In the genomic region with DNA sequence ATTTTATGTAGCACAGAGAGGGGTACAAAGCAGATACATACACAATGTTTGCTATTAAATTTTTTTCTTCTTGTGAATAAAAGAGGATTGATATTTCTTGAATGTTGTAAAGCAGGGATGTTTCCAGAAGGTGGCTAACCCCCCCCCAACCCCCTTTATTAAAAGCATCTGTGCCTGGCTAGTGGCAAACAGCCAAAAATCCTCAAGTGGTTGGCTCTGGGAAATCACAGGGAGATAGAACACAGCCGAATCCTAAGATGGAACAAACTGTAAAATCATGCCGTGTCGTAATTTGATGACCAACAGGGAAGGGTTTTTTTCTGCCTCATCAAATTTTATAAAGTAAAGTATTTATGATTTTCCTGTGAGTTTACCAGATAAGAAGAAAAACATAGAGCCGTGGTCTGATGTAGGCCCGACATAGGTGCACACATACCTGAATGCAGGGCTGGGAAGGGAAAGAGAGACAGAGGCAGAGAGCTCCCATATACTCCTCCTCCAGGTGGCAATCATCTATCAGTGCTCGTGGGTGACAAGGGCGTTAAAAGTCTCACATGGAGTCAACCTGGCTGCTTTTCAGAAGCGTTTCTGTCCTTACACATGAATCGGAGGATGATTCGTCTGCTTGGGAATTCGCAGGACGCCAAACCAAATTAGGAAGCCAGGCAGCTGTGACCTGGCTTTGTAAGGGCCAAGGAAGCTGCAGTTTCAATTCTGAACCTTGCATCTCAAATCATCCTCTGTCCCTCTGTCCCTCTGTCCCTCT, we compare ENCODE assay signal across 11 mouse cellular contexts.
DNase-seq lines count a peak whose midpoint lies in the region; ATAC-seq and TF ChIP-seq lines count a peak whose summit lies in the region.
"Had no signal": no experiment of that assay in that cellular context is flagged by ENCODE, and none has a peak within 500 bp of the region (broad histone marks: within the 10 kb centered on the region; RNA-seq: fewer than 3 reads in every experiment).

No protein-coding gene starts in this region.

- no peaks in the 10 kb centered on the region for H3K27me3 ChIP-seq in hindbrain, embryonic 10.5 days (ENCODE audit: insufficient read depth, poor library complexity, severe bottlenecking)
- no peaks in the 10 kb centered on the region for H3K27me3 ChIP-seq in hindbrain, embryonic 12.5 days
- H3K27me3 ChIP-seq in heart, adult 2 months (ENCODE audit: control insufficient read depth, insufficient read depth, low read length) = no peaks in the 10 kb centered on the region
- H3K27me3 ChIP-seq in limb, embryonic 10.5 days (ENCODE audit: low read depth, poor library complexity, severe bottlenecking) = no peaks in the 10 kb centered on the region
- H3K27me3 ChIP-seq in lung, postnatal 0 days (replicated peaks; ENCODE audit: insufficient read depth, low read length) = no peaks in the 10 kb centered on the region

- H3K9ac ChIP-seq in hindbrain, embryonic 12.5 days = no peak overlapping the region
- peak overlapping the region; percentile 11; the same call in 1 of the 2 replicates for H3K9ac ChIP-seq in heart, adult 2 months (ENCODE audit: low read depth, low read length)
- no peak overlapping the region for H3K9ac ChIP-seq in lung, postnatal 0 days (replicated peaks; ENCODE audit: low read depth)

- no peak overlapping the region for H3K4me2 ChIP-seq in hindbrain, embryonic 12.5 days (replicated peaks)
- no peak overlapping the region for H3K4me2 ChIP-seq in lung, postnatal 0 days (replicated peaks; ENCODE audit: low read depth, low read length)

- peaks cover 9% of the 10 kb centered on the region; the same call in 1 of the 2 replicates for H3K4me1 ChIP-seq in hindbrain, embryonic 10.5 days (replicated peaks)
- peaks cover 2% of the 10 kb centered on the region; the same call in 1 of the 2 replicates for H3K4me1 ChIP-seq in hindbrain, embryonic 12.5 days
- H3K4me1 ChIP-seq in heart, adult 2 months (ENCODE audit: control insufficient read depth, insufficient read depth, low read length) = no peaks in the 10 kb centered on the region; the same call in 1 of the 2 replicates
- peaks cover 31% of the 10 kb centered on the region for H3K4me1 ChIP-seq in limb, embryonic 10.5 days
- no peaks in the 10 kb centered on the region for H3K4me1 ChIP-seq in lung, postnatal 0 days (ENCODE audit: insufficient read depth, low read depth, low read length)

- WGBS in hindbrain, embryonic 10.5 days = 83% methylated on average over 12 of the region's 12 CpGs
- WGBS in hindbrain, embryonic 12.5 days = 66% methylated on average over 12 of the region's 12 CpGs
- WGBS in heart, adult 2 months = 42% methylated on average over 12 of the region's 12 CpGs
- 78% methylated on average over 12 of the region's 12 CpGs for WGBS in limb, embryonic 10.5 days
- WGBS in lung, postnatal 0 days = 56% methylated on average over 12 of the region's 12 CpGs

- no peak for TF ChIP-seq POLR2A in heart, adult 2 months (IDR thresholded peaks at IDR 0.05; ENCODE audit: insufficient read depth, low read depth, low read length)

- no peak for TF ChIP-seq EP300 in heart, adult 2 months (IDR thresholded peaks at IDR 0.05; ENCODE audit: insufficient read depth, low read depth, low read length)
- TF ChIP-seq EP300 in lung, postnatal 0 days (IDR thresholded peaks at IDR 0.05) = no peak

- H3K4me3 ChIP-seq in hindbrain, embryonic 10.5 days = no peak overlapping the region
- no peak overlapping the region for H3K4me3 ChIP-seq in hindbrain, embryonic 12.5 days
- H3K4me3 ChIP-seq in heart, adult 2 months = 0 out of 2 replicates have a peak overlapping the region, but pooled peaks have one; percentile 13
- no peak overlapping the region for H3K4me3 ChIP-seq in limb, embryonic 10.5 days
- H3K4me3 ChIP-seq in lung, postnatal 0 days (ENCODE audit: low read depth, low read length) = no peak overlapping the region

- no peaks in the 10 kb centered on the region for H3K36me3 ChIP-seq in hindbrain, embryonic 10.5 days
- no peaks in the 10 kb centered on the region for H3K36me3 ChIP-seq in hindbrain, embryonic 12.5 days
- no peaks in the 10 kb centered on the region for H3K36me3 ChIP-seq in heart, adult 2 months (ENCODE audit: control insufficient read depth, insufficient read depth, low read length)
- no peaks in the 10 kb centered on the region for H3K36me3 ChIP-seq in limb, embryonic 10.5 days
- no peaks in the 10 kb centered on the region for H3K36me3 ChIP-seq in lung, postnatal 0 days (ENCODE audit: insufficient read depth, low read length)

- peak overlapping the region; percentile 31; the same call in 1 of the 2 replicates for H3K27ac ChIP-seq in hindbrain, embryonic 10.5 days
- no peak overlapping the region for H3K27ac ChIP-seq in hindbrain, embryonic 12.5 days
- H3K27ac ChIP-seq in heart, adult 2 months = peak overlapping the region; percentile 38
- peak overlapping the region; percentile 33; the same call in 1 of the 2 replicates for H3K27ac ChIP-seq in limb, embryonic 10.5 days
- H3K27ac ChIP-seq in lung, postnatal 0 days (ENCODE audit: low read length) = no peak overlapping the region

- intact Hi-C loops in heart, adult 2 months (cut with DNase I) = loop anchor here (10.0 kb wide), 1 partner anchor 253 kb away; no protein-coding TSS in a partner anchor

- no peaks in the 10 kb centered on the region for H3K9me3 ChIP-seq in hindbrain, embryonic 10.5 days
- H3K9me3 ChIP-seq in hindbrain, embryonic 12.5 days (replicated peaks) = no peaks in the 10 kb centered on the region
- H3K9me3 ChIP-seq in limb, embryonic 10.5 days (replicated peaks) = no peaks in the 10 kb centered on the region
- H3K9me3 ChIP-seq in lung, postnatal 0 days (ENCODE audit: low read length) = no peaks in the 10 kb centered on the region

- 0 out of 2 replicates have a peak, but pooled peaks have one; percentile 13 for TF ChIP-seq CTCF in heart, adult 2 months (IDR thresholded peaks at IDR 0.05)
- TF ChIP-seq CTCF in lung, postnatal 0 days (IDR thresholded peaks at IDR 0.05) = no peak

- no peak for DNase-seq in hindbrain, embryonic 10.5 days (ENCODE audit: low spot score)
- DNase-seq in NIH3T3 (ENCODE audit: low read depth) = peak; percentile 64
- DNase-seq in heart, adult 2 months = peak; percentile 45
- DNase-seq in limb, embryonic 10.5 days (ENCODE audit: low spot score) = no peak
- no peak for DNase-seq in lung, postnatal 0 days (ENCODE audit: low spot score)
- no peak for DNase-seq in yolk sac, embryonic 10.5 days (ENCODE audit: low spot score)
- no peak for DNase-seq in cerebellum, postnatal 25 days
- DNase-seq: cerebellum, adult 9-11 months; layer of hippocampus, adult 9-11 months had no signal

- no peaks in the 10 kb centered on the region for H3K79me2 ChIP-seq in heart, adult 2 months (replicated peaks; ENCODE audit: control insufficient read depth, insufficient read depth, low read length)

- ATAC-seq in hindbrain, embryonic 12.5 days (ENCODE audit: low FRiP score) = no peak
- ATAC-seq in lung, postnatal 0 days = no peak
- ATAC-seq: CD4-positive, CD25-positive, alpha-beta regulatory T cell, adult 4 months had no signal

Comparison
In these comparisons a context has a peak if more than half of its experiments do, and no peak if none do; other contexts are left out.
1. H3K27ac ChIP-seq: peak in hindbrain, embryonic 10.5 days (single experiment), heart, adult 2 months (single experiment) and limb, embryonic 10.5 days (single experiment); none in hindbrain, embryonic 12.5 days (single experiment) and lung, postnatal 0 days (single experiment).
2. DNase-seq: peak in NIH3T3 (single experiment) and heart, adult 2 months (2 of 2); none in hindbrain, embryonic 10.5 days (single experiment), limb, embryonic 10.5 days (single experiment), lung, postnatal 0 days (single experiment), yolk sac, embryonic 10.5 days (single experiment) and cerebellum, postnatal 25 days (0 of 2).